Mouse (Mus musculus) forebrain, embryonic 16.5 days (tissue): ENCODE measurements around the gene Etl4. TPM values are rescaled to one million over a fixed set of nuclear protein-coding genes. Genes with fewer than 3 reads are reported as not detected.

Experiments
- ATAC-seq: fragments of 200-750 bp; cut with Nextera tagmentation; 2 replicates; pipeline ENCODE4 v1.8.0; 2017; ENCODE audit warnings: mild to moderate bottlenecking, moderate library complexity
- H3K27ac ChIP-seq: fragments of 300-500 bp; sonication (generic); 2 replicates; pipeline ENCODE4 v1.5.1; 2014; ENCODE audit warnings: low read length, control low read depth
- H3K27me3 ChIP-seq: fragments of 300-500 bp; sonication (generic); replicated peaks from 2 replicates; pipeline ENCODE4 v1.6.1; 2014; ENCODE audit warnings: low read length; ENCODE audit not compliant: control insufficient read depth, insufficient read depth
- H3K36me3 ChIP-seq: fragments of 300-500 bp; sonication (generic); 2 replicates; pipeline ENCODE4 v1.6.1; 2014; ENCODE audit not compliant: control insufficient read depth, insufficient read depth
- H3K4me1 ChIP-seq: fragments of 300-500 bp; sonication (generic); replicated peaks from 2 replicates; pipeline ENCODE4 v1.6.1; 2014; ENCODE audit warnings: low read length; ENCODE audit not compliant: control insufficient read depth, insufficient read depth
- H3K4me2 ChIP-seq: fragments of 300-500 bp; sonication (generic); 2 replicates; pipeline ENCODE4 v1.6.1; 2014; ENCODE audit warnings: mild to moderate bottlenecking, low read length, control low read depth
- H3K4me3 ChIP-seq: fragments of 300-500 bp; sonication (generic); replicated peaks from 2 replicates; pipeline ENCODE4 v1.5.1; 2014; ENCODE audit warnings: mild to moderate bottlenecking, low read length, control low read depth
- H3K9ac ChIP-seq: fragments of 300-500 bp; sonication (generic); replicated peaks from 2 replicates; pipeline ENCODE4 v1.6.1; 2014; ENCODE audit warnings: low read depth, low read length, control low read depth
- H3K9me3 ChIP-seq: fragments of 300-500 bp; sonication (generic); 2 replicates; pipeline ENCODE4 v1.6.1; 2016; ENCODE audit warnings: low read length; ENCODE audit not compliant: control insufficient read depth
- WGBS: fragments of 180-500 bp; shearing (Covaris S2); extraction: QIAGEN DNeasy Blood & Tissue Kit; methylation state at CpG from one replicate; pipeline ENCODE4 v1.1.7; 2014; 5-methylcytosine and 5-hydroxymethylcytosine counted together
- polyA plus RNA-seq: library from polyadenylated mRNA; unstranded; fragments of >200 nt; fragmentation: Nextera tagmentation; extraction: Ambion mirVana; gene quantifications from 2 replicates; pipeline ENCODE4 v1.2.1, GENCODE M21; 2015

The Etl4 gene
- polyA plus RNA-seq: 13.7 and 16.5 TPM in 2 replicates

DNA sequence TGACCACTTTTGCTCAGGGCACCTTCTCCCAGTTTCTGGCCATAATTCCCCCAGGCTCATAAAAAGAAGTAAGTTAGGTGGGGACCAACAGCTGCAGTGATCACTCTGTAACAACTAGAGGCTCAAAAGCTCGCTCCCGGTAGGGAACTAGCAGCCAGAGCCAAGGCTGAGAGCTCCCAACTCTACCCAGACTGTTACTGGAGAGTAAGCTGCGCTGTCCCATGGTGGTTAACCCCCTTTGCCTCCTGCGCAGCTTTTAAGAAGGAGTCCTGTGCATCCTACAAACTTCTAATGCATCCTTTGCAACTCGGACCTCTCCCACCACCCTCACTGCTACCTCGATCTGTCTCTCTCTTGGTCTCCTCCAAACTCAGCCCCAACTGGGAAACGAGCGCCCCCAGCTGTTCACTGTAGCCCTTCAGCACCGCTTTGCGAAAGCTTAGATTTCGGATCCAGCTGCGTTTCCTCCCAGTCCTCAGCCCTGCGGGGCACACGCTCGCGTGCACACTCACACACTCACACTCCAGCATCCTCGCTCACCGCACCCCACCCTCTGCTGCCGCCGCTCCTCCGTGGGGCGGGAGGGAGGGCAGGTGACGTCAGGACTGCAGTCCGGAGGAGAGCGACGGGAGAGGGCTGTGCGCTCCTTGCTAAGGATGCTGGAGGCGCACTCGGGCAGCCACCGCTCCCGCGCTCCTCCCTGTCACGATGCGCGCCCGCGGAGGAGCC lies at the start of gene Etl4:
Gene Etl4 (plus strand): TSS at position 610 of the 729 bp plus-strand sequence.
- no peaks in the 10 kb centered on the region for H3K9me3 ChIP-seq
- no peaks in the 10 kb centered on the region for H3K36me3 ChIP-seq
- H3K4me2 ChIP-seq: peak within 1 kb of the TSS; percentile 76
- no peak within 1 kb of the TSS for H3K27ac ChIP-seq
- peaks cover 10% of the 10 kb centered on the region for H3K27me3 ChIP-seq
- peak within 1 kb of the TSS; percentile 57 for H3K9ac ChIP-seq
- WGBS: under 1% methylated on average over 37 of the region's 37 CpGs
- H3K4me1 ChIP-seq: peaks cover 8% of the 10 kb centered on the region; the same call in 1 of the 2 replicates
- H3K4me3 ChIP-seq: peak within 1 kb of the TSS; percentile 69
- peak; percentile 97 for ATAC-seq

DNA sequence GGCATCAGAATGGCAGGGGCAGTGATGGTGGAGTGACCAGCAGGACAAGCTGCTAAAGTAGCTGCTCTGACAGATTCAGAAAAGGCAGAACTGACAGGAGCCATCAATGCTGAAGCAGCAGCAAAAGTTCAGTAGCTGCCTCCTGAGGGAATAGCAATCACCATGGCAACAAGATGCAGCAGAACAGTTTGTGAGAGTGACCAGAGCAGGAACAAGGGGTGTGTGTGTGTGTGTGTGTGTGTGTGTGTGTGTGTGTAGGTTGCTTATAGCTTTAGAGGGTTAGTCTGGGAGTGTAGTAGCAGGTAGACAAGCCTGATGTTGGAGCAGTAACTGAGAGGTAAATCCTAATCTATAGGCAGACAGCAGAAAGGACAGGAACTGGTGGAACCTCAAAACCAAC lies 40.4 kb upstream of the Etl4 start:
- no peaks in the 10 kb centered on the region for H3K36me3 ChIP-seq

DNA sequence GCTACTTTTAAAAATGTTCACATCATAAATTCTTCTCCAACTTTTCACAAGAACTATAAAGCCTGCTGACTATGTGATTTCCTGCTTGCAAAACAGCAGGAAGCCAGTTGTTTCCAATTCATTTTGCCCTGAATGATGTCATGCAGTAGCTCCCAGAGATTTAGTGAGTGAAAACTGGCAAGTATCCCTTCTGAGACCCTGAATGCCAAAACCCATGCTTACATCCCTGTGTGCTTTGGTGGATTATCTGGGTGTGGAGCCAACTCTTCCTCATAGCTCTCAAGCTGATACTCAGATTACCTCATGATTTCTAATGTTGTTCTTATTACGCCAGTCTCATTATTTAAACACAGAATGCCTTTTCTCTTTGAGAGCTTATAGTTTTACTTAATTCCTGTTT lies 37.7 kb upstream of the Etl4 start:
- Histone ChIP-seq H3K9me3 (no peaks in the 10 kb centered on the region), H3K4me2 (no peak overlapping the region), H3K4me1 (no peaks in the 10 kb centered on the region), H3K9ac (no peak overlapping the region), H3K4me3 (no peak overlapping the region), H3K36me3 (no peaks in the 10 kb centered on the region), H3K27me3 (no peaks in the 10 kb centered on the region), H3K27ac (no peak overlapping the region)
- WGBS: 73% methylated on average over 1 of the region's 1 CpGs
- no peak for ATAC-seq

More for the DNA sequence above, 40.4 kb upstream of the Etl4 start:
- Histone ChIP-seq H3K4me2 (no peak overlapping the region), H3K9ac (no peak overlapping the region), H3K27me3 (no peaks in the 10 kb centered on the region), H3K9me3 (no peaks in the 10 kb centered on the region), H3K4me3 (no peak overlapping the region), H3K4me1 (no peaks in the 10 kb centered on the region), H3K27ac (no peak overlapping the region)
- no peak for ATAC-seq

DNA sequence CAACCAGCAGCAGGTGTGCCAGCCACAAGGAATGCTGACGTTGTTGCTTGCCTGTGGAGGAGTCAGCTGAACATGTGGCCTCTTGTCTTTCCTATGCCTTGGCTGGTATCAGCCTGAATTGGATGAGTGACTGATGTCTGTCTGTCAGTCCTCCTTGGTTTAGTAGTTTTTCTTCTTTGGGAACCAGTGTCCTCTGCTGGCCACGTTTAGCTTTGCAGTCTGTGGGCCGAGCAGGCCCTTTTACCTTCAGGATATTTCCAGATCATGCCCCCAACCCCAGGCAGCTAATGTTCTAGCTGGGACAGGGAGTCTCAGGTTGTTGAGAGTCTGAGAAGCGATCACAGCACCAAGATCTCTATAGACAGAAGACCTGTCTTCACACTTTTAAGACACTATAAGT lies 18.7 kb upstream of the Etl4 start:
- H3K9ac ChIP-seq: no peak overlapping the region
- H3K4me2 ChIP-seq: no peak overlapping the region
- H3K27ac ChIP-seq: no peak overlapping the region
- no peaks in the 10 kb centered on the region for H3K9me3 ChIP-seq
- H3K36me3 ChIP-seq: no peaks in the 10 kb centered on the region
- 40% methylated on average over 4 of the region's 4 CpGs for WGBS
- H3K4me3 ChIP-seq: no peak overlapping the region
- H3K27me3 ChIP-seq: no peaks in the 10 kb centered on the region
- ATAC-seq: no peak
- H3K4me1 ChIP-seq: no peaks in the 10 kb centered on the region

DNA sequence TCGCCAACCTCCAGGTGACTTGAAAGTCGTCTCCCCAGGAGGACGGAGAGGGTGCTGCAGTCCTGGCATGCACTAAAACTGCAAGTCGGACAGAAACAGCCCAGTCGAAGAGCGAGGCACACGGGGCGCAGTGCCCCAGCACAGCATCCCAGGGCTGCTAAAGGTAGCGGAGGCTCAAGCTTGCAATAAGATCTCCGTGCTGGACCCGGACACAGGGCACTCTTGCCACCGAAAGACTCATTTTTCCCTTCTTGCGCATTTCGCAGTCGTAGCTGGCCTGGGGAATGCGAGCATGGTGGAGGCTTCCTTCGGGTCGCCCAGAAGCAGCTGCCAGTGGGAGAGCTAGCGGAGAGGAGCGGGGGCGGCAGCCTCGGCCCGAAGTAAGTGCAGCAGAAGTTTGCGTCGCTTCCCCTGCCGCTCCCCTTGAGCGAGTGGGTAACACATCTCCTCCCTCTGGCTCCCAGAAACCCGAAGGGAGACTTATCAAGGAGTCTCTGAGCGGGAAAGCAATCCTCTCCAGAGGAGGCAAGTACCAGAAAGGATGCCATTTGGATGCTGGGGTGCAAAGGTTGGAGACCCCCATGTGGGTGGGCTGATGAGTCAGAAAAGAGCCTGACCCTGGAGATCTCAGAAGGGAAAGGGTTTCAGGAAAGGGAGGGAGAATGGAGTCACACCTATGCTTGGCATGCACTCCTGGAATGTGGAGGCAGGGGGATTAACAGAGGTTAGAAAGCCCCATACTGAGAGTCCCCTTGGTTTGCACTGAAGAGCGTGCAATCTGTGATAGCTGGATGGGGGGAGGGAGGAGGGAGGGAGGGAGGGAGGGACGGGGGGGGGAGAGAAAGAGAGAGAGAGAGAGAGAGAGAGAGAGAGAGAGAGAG lies 560 bp downstream of the Etl4 start:
- WGBS: under 1% methylated on average over 31 of the region's 31 CpGs
- no peak overlapping the region for H3K27ac ChIP-seq
- ATAC-seq: peak; percentile 73
- peak overlapping the region; percentile 76 for H3K4me2 ChIP-seq
- peak overlapping the region; percentile 57 for H3K9ac ChIP-seq
- no peaks in the 10 kb centered on the region for H3K9me3 ChIP-seq
- H3K4me1 ChIP-seq: peaks cover 8% of the 10 kb centered on the region; the same call in 1 of the 2 replicates
- no peaks in the 10 kb centered on the region for H3K36me3 ChIP-seq
- peak overlapping the region; percentile 69 for H3K4me3 ChIP-seq
- peaks cover 10% of the 10 kb centered on the region for H3K27me3 ChIP-seq

DNA sequence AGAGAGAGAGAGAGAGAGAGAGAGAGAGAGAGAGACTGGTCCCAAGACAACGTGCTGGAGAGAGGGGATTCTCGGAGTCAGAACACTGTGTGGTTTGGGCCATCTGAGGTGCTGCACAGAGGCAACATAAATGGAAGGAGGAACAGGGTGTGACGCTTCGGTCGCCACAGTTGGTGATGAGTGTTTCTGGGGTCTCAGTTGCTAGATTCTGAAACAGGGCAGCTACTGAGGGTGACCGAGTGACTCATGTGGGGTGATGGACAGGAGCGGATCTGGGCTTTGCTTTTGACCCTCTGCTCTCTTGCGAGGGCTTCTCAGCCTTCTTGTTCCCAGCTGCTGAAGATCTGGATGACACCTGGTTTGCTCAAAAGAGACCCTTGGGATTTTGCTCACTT lies 1.2 kb downstream of the Etl4 start:
- 2% methylated on average over 8 of the region's 8 CpGs for WGBS
- Histone ChIP-seq H3K36me3 (no peaks in the 10 kb centered on the region), H3K4me3 (no peak overlapping the region), H3K9me3 (no peaks in the 10 kb centered on the region), H3K27ac (no peak overlapping the region), H3K4me1 (peaks cover 8% of the 10 kb centered on the region; the same call in 1 of the 2 replicates), H3K4me2 (peak overlapping the region; percentile 27), H3K27me3 (peaks cover 10% of the 10 kb centered on the region), H3K9ac (no peak overlapping the region)
- ATAC-seq: no peak

DNA sequence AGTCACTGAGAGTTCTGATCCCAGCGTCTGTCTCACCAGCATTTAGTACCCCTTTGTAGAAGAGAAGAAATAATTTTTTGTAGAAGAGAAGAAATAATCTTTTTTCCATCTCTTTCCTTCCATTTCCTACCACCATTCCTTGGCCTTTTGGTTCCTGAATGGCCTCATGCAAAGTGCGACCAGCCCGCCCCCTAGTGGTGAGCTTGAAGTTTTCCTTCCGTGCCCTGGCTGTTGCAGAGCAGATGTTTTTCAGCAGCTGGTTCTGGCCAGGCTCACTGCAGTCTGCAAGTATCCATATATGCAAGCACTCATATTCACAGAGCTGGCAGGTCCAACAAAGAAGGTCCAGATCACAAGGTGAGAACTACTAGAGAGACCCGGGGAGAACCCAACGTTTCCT lies 9.6 kb downstream of the Etl4 start:
- H3K4me2 ChIP-seq: no peak overlapping the region
- H3K4me3 ChIP-seq: no peak overlapping the region
- ATAC-seq: no peak
- H3K9ac ChIP-seq: no peak overlapping the region
- H3K36me3 ChIP-seq: no peaks in the 10 kb centered on the region
- no peak overlapping the region for H3K27ac ChIP-seq
- no peaks in the 10 kb centered on the region for H3K9me3 ChIP-seq
- no peaks in the 10 kb centered on the region for H3K4me1 ChIP-seq
- no peaks in the 10 kb centered on the region for H3K27me3 ChIP-seq
- 24% methylated on average over 6 of the region's 6 CpGs for WGBS

DNA sequence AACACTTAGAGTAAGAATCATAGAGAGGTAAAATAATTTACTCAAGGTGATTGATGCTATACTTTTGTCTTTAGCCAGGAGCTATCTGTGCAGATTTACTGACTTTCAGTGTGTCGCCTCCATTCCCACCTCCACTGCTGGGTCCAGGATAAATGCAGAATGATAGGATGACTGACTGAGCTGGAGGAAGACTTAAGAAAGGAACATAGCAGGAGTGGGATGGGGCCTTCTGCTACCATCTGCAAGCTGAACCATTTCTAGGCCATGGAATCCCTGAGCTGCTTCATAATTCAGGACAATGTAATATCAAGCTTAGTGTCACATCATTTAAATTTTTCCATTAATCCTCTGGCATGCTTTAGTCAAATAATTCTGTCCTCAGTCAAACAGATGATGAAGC lies 20.4 kb downstream of the Etl4 start:
- ATAC-seq: no peak
- Histone ChIP-seq H3K27ac (no peak overlapping the region), H3K4me2 (no peak overlapping the region), H3K27me3 (no peaks in the 10 kb centered on the region), H3K4me3 (no peak overlapping the region), H3K4me1 (no peaks in the 10 kb centered on the region), H3K9ac (no peak overlapping the region), H3K36me3 (no peaks in the 10 kb centered on the region), H3K9me3 (no peaks in the 10 kb centered on the region)
- WGBS: 87% methylated on average over 1 of the region's 1 CpGs

DNA sequence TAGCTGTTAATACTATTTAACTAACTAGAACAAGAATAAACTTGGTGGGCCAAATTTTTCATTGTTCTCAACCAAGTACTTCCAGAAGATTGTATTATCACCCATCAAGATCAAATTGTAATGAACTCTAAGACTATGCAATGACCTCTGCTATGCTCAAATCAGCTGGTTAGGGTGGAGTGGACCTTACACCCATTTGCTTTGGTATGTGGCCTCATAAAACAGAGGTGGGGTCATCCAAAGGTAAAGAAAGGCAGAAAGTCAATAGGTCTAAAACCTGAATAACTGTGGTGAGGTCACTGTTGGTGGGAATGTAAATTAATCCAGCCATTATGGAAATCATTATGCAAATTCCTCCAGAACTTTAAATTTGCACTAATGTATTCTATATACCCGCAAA lies 24.3 kb downstream of the Etl4 start:
- Histone ChIP-seq H3K9ac (no peak overlapping the region), H3K36me3 (no peaks in the 10 kb centered on the region), H3K4me3 (no peak overlapping the region), H3K4me2 (no peak overlapping the region), H3K9me3 (no peaks in the 10 kb centered on the region), H3K27ac (no peak overlapping the region), H3K27me3 (no peaks in the 10 kb centered on the region), H3K4me1 (no peaks in the 10 kb centered on the region)
- no peak for ATAC-seq
- WGBS: 71% methylated on average over 1 of the region's 1 CpGs
